Mouse (Mus musculus) lung, adult 18-20 months (tissue): ENCODE results near the gene Sulf2.

ENCODE experiments used
- DNase-seq, 2 experiments: peaks; one replicate each; pipeline ENCODE4 v3.0.0; 2022; ENCODE audit warnings: mixed read lengths in 2 of 2

Gene Sulf2

GRCm38 (mm10) chr2:166084964-166085363 is 70.5 kb downstream of the Sulf2 start:
- DNase-seq = peak; percentile 57

- no peak for DNase-seq
Observed at GRCm38 (mm10) chr2:166084111-166084510, 71.4 kb downstream of the Sulf2 start.

- DNase-seq = peak; percentile 58 to 71
Observed at GRCm38 (mm10) chr2:166083542-166084031, 71.9 kb downstream of the Sulf2 start.

DNA sequence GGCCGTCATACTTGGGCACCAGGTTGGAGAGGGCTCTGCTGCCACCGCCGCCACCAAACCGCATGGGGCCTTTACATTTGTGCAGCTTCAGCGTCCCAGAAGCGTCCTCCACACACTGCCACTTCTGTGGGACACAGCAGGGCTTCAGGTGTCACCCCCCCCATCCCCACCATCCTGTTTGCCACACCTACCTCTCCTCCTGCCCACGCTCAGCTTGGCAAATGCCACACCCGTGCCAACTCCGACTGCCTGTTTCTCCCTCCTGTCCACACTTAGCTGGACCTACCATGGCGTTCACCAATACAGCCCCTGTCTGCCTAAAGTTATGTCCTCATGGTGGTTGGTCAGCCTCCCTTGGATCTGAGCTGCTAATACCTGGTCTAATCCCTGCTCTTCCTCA is 72.8 kb downstream of the Sulf2 start:
- peak in 1 of 2 experiments; percentile 26 for DNase-seq

DNA sequence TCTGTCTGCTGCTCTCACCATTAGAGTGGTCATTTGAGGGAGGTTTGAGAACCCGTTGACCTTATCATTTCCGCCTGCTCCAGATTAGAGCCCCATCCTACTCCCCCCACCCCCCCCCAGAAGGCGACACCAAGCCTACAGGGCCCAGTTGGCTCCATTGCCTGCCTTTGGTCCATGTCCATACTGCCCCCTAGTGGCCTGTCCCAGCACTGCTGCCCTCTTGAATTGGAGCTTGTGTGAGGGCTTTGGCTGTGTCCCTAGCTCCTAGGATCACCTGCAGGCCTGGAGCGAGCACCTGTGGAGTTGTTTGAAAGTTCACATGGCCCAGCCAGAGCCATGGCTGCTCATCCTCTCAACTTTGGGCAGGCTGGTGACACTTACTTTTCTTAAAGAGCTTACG is 73.3 kb downstream of the Sulf2 start:
- peak; percentile 72 to 81 for DNase-seq

DNA sequence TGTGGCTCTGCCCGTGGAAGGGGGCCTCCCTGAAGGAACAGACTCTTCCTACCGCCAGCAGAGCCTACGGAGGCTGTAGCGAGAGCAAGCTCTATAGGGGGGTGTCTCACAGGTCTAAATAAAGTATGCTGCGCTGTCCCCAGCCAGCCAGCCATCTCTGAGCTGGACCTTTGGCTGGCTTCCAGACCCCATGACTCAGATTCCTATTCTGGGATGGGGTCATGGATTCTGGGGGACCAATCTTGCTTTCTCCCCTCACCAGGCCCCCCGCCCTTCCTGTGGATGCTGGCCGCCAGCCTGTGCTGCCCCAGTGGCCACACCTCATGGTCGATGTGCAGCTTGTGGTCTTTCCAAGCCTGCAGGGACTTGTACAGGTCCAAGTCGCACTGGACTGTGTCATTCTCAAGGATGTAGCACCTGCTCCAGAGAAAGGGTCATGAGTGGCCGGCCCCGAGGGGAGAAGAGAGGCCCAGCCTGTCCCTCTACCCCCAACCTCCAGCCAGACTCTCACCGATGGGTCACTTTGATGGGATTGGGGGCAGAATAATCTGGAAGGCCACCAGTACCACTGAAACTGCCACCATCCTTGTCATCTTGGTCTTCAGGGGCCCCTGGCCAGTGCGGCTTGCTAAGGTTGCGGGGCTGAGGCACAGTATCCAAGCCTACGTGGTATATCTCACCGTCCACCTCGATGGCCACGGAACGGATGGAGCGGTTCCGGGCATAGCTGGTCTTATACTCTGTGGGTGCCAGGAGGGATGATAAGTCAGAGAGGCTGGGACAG is 74.3 kb downstream of the Sulf2 start:
- DNase-seq = peak; percentile 48 to 52

- peak; percentile 47 to 52 for DNase-seq
Observed at GRCm38 (mm10) chr2:166079961-166080885, 75.2 kb downstream of the Sulf2 start.

GRCm38 (mm10) chr2:166079231-166079630 is 76.2 kb downstream of the Sulf2 start:
- DNase-seq = no peak

DNA sequence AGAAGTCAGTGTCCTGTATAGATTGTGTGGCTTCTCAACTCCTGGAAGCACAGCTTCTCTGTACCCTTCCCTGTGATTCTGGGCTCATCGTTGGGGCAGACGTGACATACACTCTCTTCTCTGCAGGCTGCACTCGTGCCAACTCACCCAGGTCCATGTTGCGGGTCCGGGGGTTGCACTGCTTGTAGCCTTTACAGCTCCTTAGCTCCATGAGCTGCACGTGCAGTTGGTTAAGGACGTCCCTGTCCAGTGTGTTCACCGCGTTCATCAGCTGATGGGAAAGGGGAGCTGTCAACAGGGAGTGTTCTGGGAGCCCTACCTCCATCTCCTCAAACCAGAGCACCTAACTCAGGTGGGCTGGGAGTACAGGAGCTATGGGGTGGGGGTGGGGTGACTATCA is 78.1 kb downstream of the Sulf2 start:
- no peak for DNase-seq

DNA sequence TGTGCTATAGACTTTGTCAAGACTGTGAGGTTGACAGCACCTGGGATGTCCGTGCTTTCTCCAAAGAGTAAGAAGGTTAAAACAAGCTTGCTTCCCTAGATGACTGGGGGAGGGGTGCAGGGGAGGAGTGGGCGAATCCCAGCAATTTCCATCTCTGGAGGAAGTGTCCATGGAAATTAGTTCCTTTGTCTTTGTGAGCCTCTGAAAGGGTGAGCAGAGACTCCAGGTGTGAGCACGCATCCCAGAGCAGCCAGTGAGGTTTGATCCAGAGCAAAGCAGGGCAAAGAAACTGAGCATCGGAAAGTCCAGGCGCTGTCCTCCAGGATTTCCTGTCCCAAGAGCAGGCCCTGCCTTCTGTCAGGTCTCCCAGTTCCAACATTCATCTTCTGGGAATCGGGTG is 81.1 kb downstream of the Sulf2 start:
- no peak for DNase-seq

- DNase-seq = no peak
Observed at GRCm38 (mm10) chr2:166073082-166073481, 82.4 kb downstream of the Sulf2 start.

- DNase-seq = no peak
Observed at GRCm38 (mm10) chr2:166071889-166072288, 83.6 kb downstream of the Sulf2 start.

DNA sequence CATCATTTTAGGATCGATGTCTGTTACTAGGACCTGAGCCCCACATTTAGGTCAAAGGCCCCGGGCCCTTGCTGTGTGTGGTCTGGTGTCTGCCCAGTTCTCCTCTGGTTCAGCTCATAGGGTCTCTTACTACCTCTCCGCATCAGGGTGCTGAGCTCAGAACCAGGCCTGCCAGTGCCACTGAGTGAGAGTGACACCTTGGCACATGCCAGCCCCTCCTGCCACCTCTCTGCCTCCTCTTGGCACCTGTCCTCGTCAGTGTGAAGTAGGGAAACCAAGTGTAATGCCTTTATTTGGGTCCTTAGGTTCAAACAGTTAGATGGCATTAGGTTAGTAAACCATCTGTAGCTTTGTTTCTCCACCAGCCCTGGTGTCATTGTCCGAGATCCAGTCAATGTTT is 84.0 kb downstream of the Sulf2 start:
- DNase-seq = no peak

GRCm38 (mm10) chr2:166069738-166070137 is 85.7 kb downstream of the Sulf2 start:
- no peak for DNase-seq

GRCm38 (mm10) chr2:166069164-166069563 is 86.3 kb downstream of the Sulf2 start:
- DNase-seq = no peak

GRCm38 (mm10) chr2:166068261-166068660 is 87.2 kb downstream of the Sulf2 start:
- no peak for DNase-seq

- DNase-seq = no peak
Observed at GRCm38 (mm10) chr2:166066434-166066833, 89.0 kb downstream of the Sulf2 start.

GRCm38 (mm10) chr2:166062431-166062830 is 93.0 kb downstream of the Sulf2 start:
- no peak for DNase-seq

DNA sequence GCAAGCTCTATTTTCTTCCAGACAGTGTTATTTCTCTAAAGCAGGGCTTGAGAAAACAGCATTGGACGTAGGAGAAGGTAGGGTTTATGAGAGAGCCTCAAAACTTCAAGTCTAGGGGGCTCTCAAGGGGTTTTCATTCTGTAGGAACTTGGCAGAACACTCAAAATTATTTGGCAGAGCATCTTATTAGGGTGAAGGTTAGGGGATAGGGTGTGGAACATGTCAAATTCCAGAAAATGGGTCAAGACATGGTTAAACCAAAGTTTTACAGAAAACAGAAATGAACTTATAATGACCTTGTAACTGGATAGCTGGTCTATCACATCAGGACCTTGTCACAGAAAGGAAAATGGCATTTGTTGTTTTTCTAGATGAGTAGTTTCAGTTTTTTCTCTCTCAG is 93.5 kb downstream of the Sulf2 start:
- DNase-seq = no peak

GRCm38 (mm10) chr2:166059684-166060423 is 95.6 kb downstream of the Sulf2 start:
- peak in 1 of 2 experiments; percentile 42 for DNase-seq

DNA sequence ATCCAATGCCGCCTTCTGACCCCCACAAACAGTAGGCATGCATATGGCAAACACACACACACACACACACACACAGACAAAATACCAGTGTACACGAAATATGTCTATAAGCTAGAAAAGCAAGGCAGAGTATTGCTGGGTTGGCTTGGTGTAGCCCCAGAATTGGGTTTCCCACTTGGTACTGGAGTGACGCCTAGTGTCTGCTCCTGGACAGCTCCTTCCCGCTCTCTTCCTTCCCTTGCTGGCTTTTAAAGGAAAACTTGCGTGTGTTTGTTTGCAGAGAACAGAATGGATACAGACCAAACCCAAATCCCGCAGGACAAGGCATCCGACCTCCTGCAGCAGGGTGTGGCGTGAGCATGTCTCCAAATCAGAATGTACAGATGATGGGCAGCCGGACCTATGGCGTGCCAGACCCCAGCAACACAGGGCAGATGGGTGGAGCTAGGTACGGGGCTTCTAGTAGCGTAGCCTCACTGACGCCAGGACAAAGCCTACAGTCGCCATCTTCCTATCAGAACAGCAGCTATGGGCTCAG is 101.4 kb downstream of the Sulf2 start:
- no peak for DNase-seq

DNA sequence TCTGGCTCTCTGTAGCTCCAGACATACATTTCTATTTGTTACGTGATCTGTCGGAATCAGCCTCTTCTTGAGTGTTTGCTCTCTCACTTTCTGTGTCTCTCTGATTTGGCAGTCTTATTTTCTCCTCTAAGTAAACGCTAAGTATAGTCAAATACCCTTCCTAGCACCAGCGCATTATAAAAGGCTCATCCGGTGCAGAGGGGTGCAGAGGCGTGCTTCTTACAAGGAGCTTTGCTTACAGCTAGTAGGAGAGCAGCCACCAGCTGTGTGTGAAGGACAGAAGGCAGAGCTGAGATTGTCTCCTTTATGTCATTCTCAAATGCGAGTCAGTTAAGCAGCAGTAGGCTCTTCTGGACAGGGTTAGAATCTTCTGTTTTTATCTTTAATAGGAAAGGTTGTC is 103.5 kb downstream of the Sulf2 start:
- no peak for DNase-seq

DNA sequence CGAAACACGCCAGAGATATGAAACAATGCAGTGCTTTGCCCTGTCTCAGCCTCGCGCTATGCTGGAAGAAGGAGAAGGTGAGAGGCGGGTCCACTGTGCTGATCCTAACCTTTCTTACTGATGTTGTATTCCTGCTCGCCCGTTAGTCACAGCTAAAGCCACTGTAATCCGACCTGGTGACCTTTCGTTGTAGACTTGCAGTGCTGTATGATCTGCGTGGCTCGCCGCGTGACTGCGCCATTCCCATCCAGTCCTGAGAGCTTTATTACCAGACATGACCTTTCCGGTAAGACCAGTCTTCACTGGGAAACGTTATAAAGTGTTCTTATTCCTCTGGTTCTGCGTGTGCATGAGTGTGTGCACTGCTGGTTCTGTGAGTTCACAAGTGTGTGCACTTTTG is 104.0 kb downstream of the Sulf2 start:
- no peak for DNase-seq
